Mouse (Mus musculus) adrenal gland, postnatal 36 days (tissue): ENCODE data around the gene Sytl4. TPM values are rescaled to one million over a fixed set of nuclear protein-coding genes. Genes with fewer than 3 reads are reported as not detected.

Experiments
- total RNA-seq, 2 experiments: library from RNA; stranded (reverse); gene quantifications; 2 replicates each; pipeline ENCODE4 v1.2.3; 2021

Gene Sytl4
- total RNA-seq, 2 experiments from 2014 or later = 11.3 to 14.7 TPM

Other genes starting within 250 kb of the Sytl4 start
- under 1 TPM in 1 of 2 experiments, not detected in 1; 0.53 TPM for gene Tnmd, start 130.8 kb downstream of the Sytl4 start, total RNA-seq
- 10 to 100 TPM; 27.0 to 27.6 TPM for gene Tspan6, start 83.4 kb downstream of the Sytl4 start, total RNA-seq
- gene Srpx2, start 73.4 kb downstream of the Sytl4 start, total RNA-seq = 1 to 10 TPM; 2.8 to 3.1 TPM
- 10 to 100 TPM; 34.1 to 40.9 TPM for gene Cstf2, start 77.4 kb upstream of the Sytl4 start, total RNA-seq
- gene Xkrx, start 180.3 kb upstream of the Sytl4 start, total RNA-seq = 1 to 10 TPM in 1 of 2 experiments, under 1 TPM in 1; 0.50 to 1.3 TPM
- gene Arl13a, start 205.7 kb upstream of the Sytl4 start, total RNA-seq = not detected
- gene Nox1, start 240.1 kb upstream of the Sytl4 start, total RNA-seq = under 1 TPM in 1 of 2 experiments, not detected in 1; 0.49 TPM